Mouse (Mus musculus) embryonic fibroblast, embryonic 13.5 days (primary cell): Measurements from ENCODE around the gene Dmxl2.

Source experiments
- CTCF ChIP-seq: IDR thresholded peaks from 2 replicates; pipeline ENCODE4 v1.5.1; 2011; ENCODE audit warnings: mild to moderate bottlenecking, control low read depth, low read length, moderate library complexity, borderline replicate concordance; ENCODE audit not compliant: insufficient read depth
- POLR2A ChIP-seq: IDR thresholded peaks from 2 replicates; pipeline ENCODE4 v1.6.1; 2011; ENCODE audit warnings: low read depth, mild to moderate bottlenecking, control low read depth, low read length, moderate library complexity

DNA sequence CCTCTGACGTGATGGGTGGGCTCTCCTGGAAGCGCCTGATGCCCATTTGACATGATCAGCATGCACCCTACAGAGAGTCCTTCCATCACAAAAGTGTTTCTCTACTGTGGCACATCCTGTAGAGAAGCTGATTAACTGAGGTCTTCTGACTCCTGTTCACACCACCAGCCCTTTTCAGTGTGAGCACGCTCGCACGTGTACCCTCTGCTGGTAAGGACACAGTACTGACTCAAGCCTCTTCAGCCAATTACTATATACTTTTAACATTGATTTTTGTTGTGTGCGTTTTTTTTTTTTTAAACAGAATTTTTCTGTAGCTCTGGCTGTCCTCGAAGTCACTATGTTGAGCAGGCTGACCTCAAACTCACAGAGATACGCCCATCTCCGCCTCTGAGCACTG is 185.1 kb downstream of the Dmxl2 start:
- TF ChIP-seq POLR2A, result no peak
- TF ChIP-seq CTCF, result peak; percentile 24; the same call in 1 of the 2 replicates
